Mouse (Mus musculus) kidney, adult 2 months (tissue): ENCODE results near the gene Eml2.

ENCODE experiments used
- CTCF ChIP-seq: fragments of 200-500 bp; conservative IDR thresholded peaks from 2 replicates; pipeline ENCODE4 v1.5.1; 2011; ENCODE audit warnings: low read depth, mild to moderate bottlenecking, control low read depth, low read length, moderate library complexity, mixed read lengths; ENCODE audit not compliant: insufficient read depth, insufficient read length
- POLR2A ChIP-seq: fragments of 200-500 bp; IDR thresholded peaks from one replicate; pipeline ENCODE4 v1.6.1; 2011; ENCODE audit warnings: low read depth, low read length, control low read depth

DNA sequence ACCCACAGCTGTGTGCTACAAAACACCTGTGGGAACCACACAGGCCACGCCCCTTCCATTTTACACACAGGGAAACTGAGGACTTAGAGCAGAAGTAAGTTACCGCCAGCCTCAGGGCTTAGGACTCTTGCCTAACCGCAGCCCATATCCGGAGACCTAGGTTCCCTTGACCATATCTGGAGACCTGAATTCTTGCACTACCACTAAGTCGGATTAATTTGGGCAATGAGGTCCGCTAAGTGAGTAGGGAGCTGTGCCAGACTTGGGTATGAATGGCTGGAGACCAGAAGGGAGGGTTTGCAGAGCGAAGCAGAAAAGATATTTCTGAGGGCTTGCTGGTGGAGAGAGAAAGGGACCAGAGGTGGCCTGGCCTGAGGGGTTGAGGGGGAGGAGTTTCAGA lies 38.1 kb downstream of the Eml2 start:
- TF ChIP-seq CTCF (no peak), POLR2A (no peak)
